Mouse (Mus musculus): ENCODE results near the gene Tmem50a.

The Tmem50a gene

GRCm38 (mm10) chr4:134914864-134915209, at the start of gene Tmem50a:
Gene Tmem50a, minus strand, starts transcription at chr4:134915024.
- peak; percentile 91 for ATAC-seq (ENCODE audit: low TSS enrichment)

- ATAC-seq (ENCODE audit: low TSS enrichment), result no peak
Observed at GRCm38 (mm10) chr4:134963021-134963776, 48.4 kb upstream of the Tmem50a start.

GRCm38 (mm10) chr4:134956328-134956727, 41.5 kb upstream of the Tmem50a start:
- ATAC-seq (ENCODE audit: low TSS enrichment), result no peak

GRCm38 (mm10) chr4:134955845-134956244, 41.0 kb upstream of the Tmem50a start:
- no peak for ATAC-seq (ENCODE audit: low TSS enrichment)

GRCm38 (mm10) chr4:134955196-134955595, 40.4 kb upstream of the Tmem50a start:
- ATAC-seq (ENCODE audit: low TSS enrichment), result no peak

GRCm38 (mm10) chr4:134954461-134954860, 39.6 kb upstream of the Tmem50a start:
- ATAC-seq (ENCODE audit: low TSS enrichment), result no peak

GRCm38 (mm10) chr4:134950518-134951091, 35.8 kb upstream of the Tmem50a start:
- ATAC-seq (ENCODE audit: low TSS enrichment), result no peak

GRCm38 (mm10) chr4:134946024-134946744, 31.4 kb upstream of the Tmem50a start:
- ATAC-seq (ENCODE audit: low TSS enrichment), result peak; percentile 89

- peak; percentile 70; the same call in 1 of the 2 replicates for ATAC-seq (ENCODE audit: low TSS enrichment)
Observed at GRCm38 (mm10) chr4:134943758-134944538, 29.1 kb upstream of the Tmem50a start.

GRCm38 (mm10) chr4:134939900-134940299, 25.1 kb upstream of the Tmem50a start:
- no peak for ATAC-seq (ENCODE audit: low TSS enrichment)

GRCm38 (mm10) chr4:134937240-134938176, 22.7 kb upstream of the Tmem50a start:
- no peak for ATAC-seq (ENCODE audit: low TSS enrichment)

GRCm38 (mm10) chr4:134930684-134931481, 16.1 kb upstream of the Tmem50a start, which contains the start of gene Syf2:
Gene Syf2, plus strand, starts transcription at chr4:134930898.
- peak; percentile 93 for ATAC-seq (ENCODE audit: low TSS enrichment)

- ATAC-seq (ENCODE audit: low TSS enrichment), result no peak
Observed at GRCm38 (mm10) chr4:134930190-134930589, 15.4 kb upstream of the Tmem50a start.

- no peak for ATAC-seq (ENCODE audit: low TSS enrichment)
Observed at GRCm38 (mm10) chr4:134929536-134929935, 14.7 kb upstream of the Tmem50a start.

- no peak for ATAC-seq (ENCODE audit: low TSS enrichment)
Observed at GRCm38 (mm10) chr4:134928464-134928836, 13.6 kb upstream of the Tmem50a start.

- ATAC-seq (ENCODE audit: low TSS enrichment), result no peak
Observed at GRCm38 (mm10) chr4:134927815-134928463, 13.1 kb upstream of the Tmem50a start.

GRCm38 (mm10) chr4:134925206-134925605, 10.4 kb upstream of the Tmem50a start:
- ATAC-seq (ENCODE audit: low TSS enrichment), result no peak

GRCm38 (mm10) chr4:134924019-134924741, 9.4 kb upstream of the Tmem50a start:
- ATAC-seq (ENCODE audit: low TSS enrichment), result peak; percentile 35; the same call in 1 of the 2 replicates

Measured in frontal cortex, adult (tissue).